Mouse (Mus musculus) ES-Bruce4 (cell line): Measurements from ENCODE around the gene Krtap28-10. TPM values are rescaled to one million over a fixed set of nuclear protein-coding genes. Genes with fewer than 3 reads are reported as not detected.

Experiments used
- H3K27ac ChIP-seq: 2 replicates; pipeline ENCODE4 v1.5.1; 2012; ENCODE audit warnings: low read length, inconsistent platforms; ENCODE audit not compliant: insufficient read depth
- H3K27me3 ChIP-seq: 2 replicates; pipeline ENCODE4 v1.6.1; 2012; ENCODE audit warnings: mild to moderate bottlenecking, low read length, inconsistent platforms; ENCODE audit not compliant: control insufficient read depth, poor library complexity, insufficient read depth, severe bottlenecking
- H3K36me3 ChIP-seq: 2 replicates; pipeline ENCODE4 v1.6.1; 2012; ENCODE audit warnings: inconsistent platforms, mild to moderate bottlenecking, low read length, moderate library complexity; ENCODE audit not compliant: control insufficient read depth, poor library complexity, insufficient read depth, severe bottlenecking
- H3K4me1 ChIP-seq: one replicate; pipeline ENCODE4 v1.8.1; 2011; ENCODE audit warnings: low read length; ENCODE audit not compliant: control insufficient read depth, insufficient read depth
- H3K4me3 ChIP-seq: 2 replicates; pipeline ENCODE4 v1.5.1; 2011; ENCODE audit warnings: low read depth, mild to moderate bottlenecking, low read length
- H3K9ac ChIP-seq: 2 replicates; pipeline ENCODE4 v1.6.1; 2012; ENCODE audit warnings: low read depth, mild to moderate bottlenecking, inconsistent platforms; ENCODE audit not compliant: poor library complexity, severe bottlenecking
- H3K9me3 ChIP-seq: replicated peaks from 2 replicates; pipeline ENCODE4 v1.6.1; 2012; ENCODE audit warnings: mild to moderate bottlenecking, low read length, inconsistent platforms; ENCODE audit not compliant: control insufficient read depth, poor library complexity, insufficient read depth, severe bottlenecking
- CTCF ChIP-seq: IDR thresholded peaks from one replicate; pipeline ENCODE4 v1.8.1; 2011; ENCODE audit warnings: low read depth, low read length
- EP300 ChIP-seq: IDR thresholded peaks from 2 replicates; pipeline ENCODE4 v1.6.1; 2011; ENCODE audit warnings: low read depth, low read length; ENCODE audit not compliant: insufficient read depth
- POLR2A ChIP-seq: IDR thresholded peaks from one replicate; pipeline ENCODE4 v1.8.1; 2011; ENCODE audit warnings: low read length; ENCODE audit not compliant: insufficient read depth
- polyA plus RNA-seq: library from polyadenylated mRNA; stranded (reverse); fragments of >200 nt; gene quantifications from 2 replicates; pipeline ENCODE4 v1.2.4, GENCODE M21; 2011; ENCODE audit warnings: low read depth; ENCODE audit not compliant: missing spikeins, insufficient read depth, insufficient read length

Krtap28-10 gene
- polyA plus RNA-seq, 1 experiment = not detected

DNA sequence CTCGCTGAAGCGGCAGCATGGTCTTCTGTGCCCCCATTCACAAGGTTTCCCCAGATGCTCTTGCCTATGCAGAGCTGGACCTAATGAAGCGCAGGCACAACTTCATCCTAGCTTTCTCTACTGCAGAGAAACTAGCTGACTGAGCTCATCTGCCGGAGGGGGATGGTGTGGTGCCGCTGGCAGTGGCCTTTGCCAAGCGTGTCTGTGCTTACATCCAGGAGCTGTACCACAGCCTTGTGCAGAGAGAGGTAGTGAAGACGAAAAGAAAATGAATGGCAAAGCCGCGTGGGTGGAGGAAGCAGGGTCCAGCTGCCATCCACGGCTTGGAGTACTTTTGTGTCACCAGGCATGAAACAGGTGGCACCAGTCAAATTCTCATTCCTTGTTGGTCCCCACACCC lies 24.9 kb upstream of the Krtap28-10 start:
- no peak for TF ChIP-seq EP300
- no peaks in the 10 kb centered on the region for H3K4me1 ChIP-seq
- no peaks in the 10 kb centered on the region for H3K27me3 ChIP-seq

DNA sequence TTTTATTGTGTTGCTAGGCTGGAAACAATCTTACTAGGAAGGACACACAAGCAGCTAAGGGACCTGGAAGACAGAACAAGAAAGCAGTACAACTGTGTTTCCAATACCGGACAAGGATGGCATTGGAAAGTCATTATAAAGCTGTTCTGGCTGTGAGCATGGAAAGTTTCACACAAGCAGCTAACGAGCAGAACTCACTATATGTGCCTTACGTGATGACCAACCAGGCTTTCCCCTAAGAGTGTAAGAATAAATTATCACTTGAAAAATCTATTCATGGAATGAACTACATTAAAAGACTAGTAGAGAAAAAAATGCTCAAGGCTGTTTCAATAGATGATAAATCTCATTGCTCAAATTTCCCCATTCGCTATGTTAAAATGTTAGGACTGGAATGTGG lies 24.3 kb upstream of the Krtap28-10 start:
- Histone ChIP-seq H3K27me3 (no peaks in the 10 kb centered on the region), H3K9me3 (no peaks in the 10 kb centered on the region), H3K36me3 (no peaks in the 10 kb centered on the region), H3K27ac (no peak overlapping the region), H3K9ac (no peak overlapping the region), H3K4me3 (no peak overlapping the region), H3K4me1 (no peaks in the 10 kb centered on the region)
- TF ChIP-seq CTCF = no peak
- no peak for TF ChIP-seq POLR2A
- no peak for TF ChIP-seq EP300

More for the DNA sequence above, 24.9 kb upstream of the Krtap28-10 start:
- no peak overlapping the region for H3K9ac ChIP-seq
- H3K36me3 ChIP-seq = no peaks in the 10 kb centered on the region
- H3K4me3 ChIP-seq = no peak overlapping the region
- H3K27ac ChIP-seq = no peak overlapping the region
- no peaks in the 10 kb centered on the region for H3K9me3 ChIP-seq

DNA sequence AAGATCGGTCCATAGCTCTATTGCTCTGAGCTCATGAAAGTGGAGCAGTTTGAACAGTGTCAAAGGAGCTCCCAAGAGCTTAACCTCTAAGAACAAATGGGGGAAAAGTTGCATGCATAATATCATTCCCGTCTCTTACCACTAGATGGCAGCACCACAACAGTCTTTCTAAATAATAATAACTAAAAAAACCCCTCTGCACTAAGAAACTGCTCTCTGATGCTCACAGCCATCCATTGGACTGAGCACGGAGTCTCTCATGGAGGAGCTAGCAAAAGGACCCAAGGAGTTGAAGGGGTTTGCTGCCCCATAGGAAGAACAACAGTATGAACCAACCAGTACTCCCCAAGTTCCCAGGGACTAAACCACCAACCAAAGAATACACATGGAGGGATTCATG lies 22.6 kb upstream of the Krtap28-10 start:
- TF ChIP-seq POLR2A (no peak), CTCF (no peak), EP300 (no peak)
- Histone ChIP-seq H3K27me3 (no peaks in the 10 kb centered on the region), H3K9ac (no peak overlapping the region), H3K9me3 (no peaks in the 10 kb centered on the region), H3K4me1 (peaks cover 2% of the 10 kb centered on the region), H3K27ac (no peak overlapping the region), H3K36me3 (no peaks in the 10 kb centered on the region), H3K4me3 (no peak overlapping the region)

DNA sequence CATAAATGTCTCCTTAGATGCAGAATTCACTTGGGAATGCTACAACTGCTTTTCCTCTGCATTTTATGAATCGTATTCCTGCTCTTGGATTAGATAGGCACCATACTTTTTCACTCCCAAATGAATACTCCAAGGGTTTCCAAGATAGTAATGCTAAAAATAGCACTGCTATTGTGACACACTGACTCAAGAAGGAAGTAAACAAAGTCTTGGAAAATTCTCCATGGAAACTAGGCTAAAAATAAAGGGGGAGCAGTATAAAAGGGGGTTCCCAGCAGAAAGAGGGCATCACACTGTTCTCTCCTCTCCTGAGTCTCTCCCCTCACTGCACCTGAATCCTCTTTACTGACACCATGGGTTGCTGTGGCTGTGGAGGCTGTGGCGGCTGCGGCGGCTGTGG lies 18.4 kb upstream of the Krtap28-10 start, which contains the start of gene Krtap28-13:
Krtap28-13 (plus strand) TSS at position 288 of the 400 bp plus-strand sequence.
- Histone ChIP-seq H3K4me3 (peak within 1 kb of the TSS; percentile 61), H3K27me3 (no peaks in the 10 kb centered on the region), H3K4me1 (peaks cover 2% of the 10 kb centered on the region), H3K9me3 (no peaks in the 10 kb centered on the region), H3K27ac (no peak within 1 kb of the TSS), H3K36me3 (no peaks in the 10 kb centered on the region), H3K9ac (no peak within 1 kb of the TSS)
- no peak for TF ChIP-seq POLR2A

DNA sequence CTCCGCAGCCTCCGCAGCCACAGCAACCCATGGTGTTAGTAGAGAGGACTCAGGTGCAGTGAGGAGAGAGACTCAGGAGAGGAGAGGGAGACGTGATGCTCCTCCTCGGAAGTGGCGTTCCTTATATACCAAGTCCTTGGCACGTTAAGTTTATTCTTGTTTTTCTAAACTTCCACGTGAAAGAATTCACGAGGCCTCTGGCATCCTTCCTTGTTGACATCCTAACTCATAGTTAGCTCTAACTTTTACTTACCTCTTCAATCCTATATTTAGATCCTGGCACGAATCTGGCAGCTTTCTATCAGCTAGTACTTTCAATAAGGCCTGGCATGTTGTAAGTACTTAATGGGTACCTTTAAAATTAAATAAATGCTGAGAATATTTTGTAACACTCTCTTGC lies 17.0 kb upstream of the Krtap28-10 start, which contains the start of gene A030005K14Rik:
A030005K14Rik (minus strand) TSS at position 101 of the 400 bp plus-strand sequence.
- H3K9ac ChIP-seq = no peak within 1 kb of the TSS
- no peaks in the 10 kb centered on the region for H3K27me3 ChIP-seq
- peaks cover 2% of the 10 kb centered on the region for H3K4me1 ChIP-seq
- no peaks in the 10 kb centered on the region for H3K9me3 ChIP-seq
- no peaks in the 10 kb centered on the region for H3K36me3 ChIP-seq
- TF ChIP-seq POLR2A = no peak
- no peak within 1 kb of the TSS for H3K27ac ChIP-seq
- H3K4me3 ChIP-seq = no peak within 1 kb of the TSS

DNA sequence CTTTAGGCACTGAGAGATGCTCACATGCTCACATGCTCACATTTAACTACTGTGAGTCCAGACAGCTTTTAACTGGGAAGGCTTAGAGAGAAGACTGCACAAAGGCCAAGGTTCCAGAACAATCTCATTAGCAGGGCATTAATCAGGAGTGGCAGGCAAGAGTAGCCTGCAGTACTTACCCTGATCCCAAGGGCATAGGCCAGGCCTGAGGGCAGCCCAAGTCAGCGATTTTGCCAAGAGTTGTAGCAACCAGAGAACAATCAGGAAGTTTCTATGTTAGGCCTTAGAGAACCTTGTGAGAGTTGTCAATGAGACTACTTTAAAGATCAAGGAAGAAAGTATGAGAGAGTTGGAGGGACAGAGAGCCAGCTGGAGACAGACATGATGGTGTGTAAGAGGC lies 16.2 kb upstream of the Krtap28-10 start:
- Histone ChIP-seq H3K4me3 (no peak overlapping the region), H3K27ac (no peak overlapping the region), H3K9ac (no peak overlapping the region), H3K27me3 (no peaks in the 10 kb centered on the region), H3K4me1 (peaks cover 2% of the 10 kb centered on the region), H3K9me3 (no peaks in the 10 kb centered on the region), H3K36me3 (no peaks in the 10 kb centered on the region)
- TF ChIP-seq CTCF = no peak
- no peak for TF ChIP-seq EP300
- TF ChIP-seq POLR2A = no peak

DNA sequence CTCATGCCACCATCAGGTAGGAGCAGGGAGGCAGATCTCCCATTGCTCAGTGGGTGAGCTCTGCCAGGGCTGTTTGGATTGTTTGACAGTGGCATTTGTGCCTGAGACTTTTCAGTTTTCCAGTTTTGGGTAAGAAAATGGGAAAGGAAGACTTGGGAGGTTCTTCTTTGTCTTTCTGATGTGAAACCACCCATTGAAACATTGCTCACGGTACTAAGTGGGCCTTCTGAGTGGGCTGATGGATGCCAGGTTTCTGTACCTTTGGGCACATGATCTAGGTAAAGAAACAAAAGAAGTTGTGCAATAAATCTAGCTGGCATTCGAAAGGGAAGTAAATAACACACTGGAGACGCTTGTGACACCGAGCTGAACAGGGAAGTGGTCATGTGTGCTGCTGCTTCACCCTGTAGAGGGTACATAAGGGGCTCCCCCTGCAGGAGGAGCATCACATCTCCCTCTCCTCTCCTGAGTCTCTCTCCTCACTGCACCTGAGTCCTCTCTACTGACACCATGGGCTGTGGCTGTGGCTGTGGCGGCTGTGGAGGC lies 2.7 kb upstream of the Krtap28-10 start, which contains the start of gene Gm47969:
Gm47969 (plus strand) TSS at position 51 of the 546 bp plus-strand sequence.
- Histone ChIP-seq H3K4me1 (no peaks in the 10 kb centered on the region), H3K4me3 (no peak within 1 kb of the TSS), H3K9ac (no peak within 1 kb of the TSS), H3K36me3 (no peaks in the 10 kb centered on the region), H3K27me3 (no peaks in the 10 kb centered on the region), H3K27ac (no peak within 1 kb of the TSS), H3K9me3 (no peaks in the 10 kb centered on the region; the same call in 1 of the 2 replicates)
- TF ChIP-seq EP300 = no peak
- no peak for TF ChIP-seq POLR2A
- no peak for TF ChIP-seq CTCF
